Mouse (Mus musculus): ENCODE results near the gene Sdc1. TPM values are rescaled to one million over a fixed set of nuclear protein-coding genes. Genes with fewer than 3 reads are reported as not detected.

Sdc1 gene
- total RNA-seq, 2 experiments from 2014 or later, result 2.0 to 2.4 TPM

DNA sequence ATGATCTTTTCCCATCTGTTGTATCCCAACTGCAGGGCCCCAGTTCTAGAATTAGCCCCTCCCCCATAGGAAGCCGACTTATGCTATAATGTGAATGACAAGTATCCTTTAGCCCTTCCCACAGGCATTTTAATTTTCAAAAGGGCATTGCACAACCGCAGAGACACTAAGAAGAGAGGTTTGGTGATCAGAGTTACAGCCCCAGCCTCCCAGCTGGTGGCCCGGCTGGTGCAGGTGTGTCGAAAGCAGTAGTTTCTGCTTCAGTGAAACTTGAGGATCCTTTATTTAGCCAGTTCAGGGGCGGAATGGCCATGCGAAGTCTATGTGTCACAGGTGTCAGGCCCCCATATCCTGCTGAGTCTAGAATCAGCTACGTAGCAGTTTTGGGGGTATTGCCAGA, 10.0 kb downstream of the Sdc1 start:
- ATAC-seq (replicated peaks; ENCODE audit: low FRiP score, low TSS enrichment, poor library complexity, severe bottlenecking), result no peak

DNA sequence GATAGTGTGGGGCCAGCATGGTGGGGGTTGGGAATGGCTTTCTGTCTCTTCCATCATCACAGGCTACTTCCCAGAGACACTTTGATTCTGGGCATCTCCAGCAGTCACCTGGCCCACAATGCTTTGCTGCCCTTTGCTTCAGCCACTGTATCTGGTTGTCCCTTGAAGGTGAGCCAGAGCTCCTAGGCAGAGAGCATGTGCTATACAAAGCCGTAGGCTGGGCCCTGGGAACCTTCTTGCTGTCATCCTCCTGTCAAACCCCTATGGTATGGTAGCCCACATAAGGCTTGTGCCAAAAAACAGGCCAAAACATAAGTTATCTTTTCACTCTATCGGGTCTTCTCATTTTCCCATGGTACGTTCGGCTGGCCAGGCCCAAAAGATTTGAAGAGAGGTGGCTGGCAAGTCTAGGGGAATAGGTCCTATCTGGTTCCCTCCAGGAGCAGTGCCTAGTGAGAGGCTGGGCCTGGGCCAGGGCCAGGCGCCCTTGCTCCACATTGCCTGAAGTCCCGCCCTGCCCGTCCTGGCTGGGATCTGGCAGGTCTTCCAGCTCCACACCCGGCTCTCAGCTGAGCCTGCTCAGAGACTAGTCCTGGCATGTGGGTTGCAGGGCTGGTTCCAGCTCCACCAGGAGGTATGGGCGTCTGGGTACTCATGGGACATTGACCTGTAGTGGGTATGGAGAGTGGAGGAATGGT, 10.7 kb downstream of the Sdc1 start:
- ATAC-seq (replicated peaks; ENCODE audit: low FRiP score, low TSS enrichment, poor library complexity, severe bottlenecking), result no peak

DNA sequence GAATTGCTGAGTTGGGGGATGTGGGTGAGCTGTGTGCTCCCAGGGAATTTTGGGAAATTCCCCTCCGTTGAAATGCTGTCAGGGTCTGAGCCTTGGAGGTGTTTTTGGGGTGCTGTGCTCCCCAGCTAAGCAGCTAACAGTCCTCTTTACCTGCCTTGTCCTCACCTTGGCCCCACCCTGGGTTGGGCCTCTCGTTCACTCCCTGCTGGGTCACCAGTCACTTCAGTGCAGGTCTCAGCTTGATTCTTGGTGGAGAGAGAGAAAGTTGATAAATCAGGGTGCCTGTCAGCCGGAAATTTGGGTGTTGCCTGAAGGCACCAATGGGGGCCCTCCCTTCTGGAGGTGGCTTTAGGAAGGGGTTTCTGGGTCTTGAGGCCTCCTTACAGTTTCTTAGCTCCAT, 11.4 kb downstream of the Sdc1 start:
- no peak for ATAC-seq (replicated peaks; ENCODE audit: low FRiP score, low TSS enrichment, poor library complexity, severe bottlenecking)

DNA sequence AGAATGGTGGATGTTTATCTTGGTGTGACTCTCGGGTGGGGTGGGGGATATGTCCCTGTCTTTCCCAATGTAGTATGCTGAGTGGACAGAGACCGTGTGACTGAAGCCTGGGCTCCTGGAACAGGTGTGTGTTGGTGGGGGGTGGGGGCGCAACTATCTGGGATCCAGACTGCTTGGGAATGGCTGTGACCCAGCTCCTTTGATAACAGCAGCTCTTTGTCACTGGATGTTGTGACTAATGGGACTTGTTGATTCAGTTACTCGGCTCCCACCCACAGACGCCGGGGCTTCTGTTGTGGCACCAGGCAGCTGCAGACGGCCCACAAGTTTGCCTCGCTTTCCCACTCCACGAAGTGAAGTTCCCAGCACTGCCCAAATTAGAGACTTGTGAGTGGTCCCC, 13.1 kb downstream of the Sdc1 start:
- no peak for ATAC-seq (replicated peaks; ENCODE audit: low FRiP score, low TSS enrichment, poor library complexity, severe bottlenecking)

GRCm38 (mm10) chr12:8786476-8786875, 15.4 kb downstream of the Sdc1 start:
- ATAC-seq (replicated peaks; ENCODE audit: low FRiP score, low TSS enrichment, poor library complexity, severe bottlenecking), result no peak

DNA sequence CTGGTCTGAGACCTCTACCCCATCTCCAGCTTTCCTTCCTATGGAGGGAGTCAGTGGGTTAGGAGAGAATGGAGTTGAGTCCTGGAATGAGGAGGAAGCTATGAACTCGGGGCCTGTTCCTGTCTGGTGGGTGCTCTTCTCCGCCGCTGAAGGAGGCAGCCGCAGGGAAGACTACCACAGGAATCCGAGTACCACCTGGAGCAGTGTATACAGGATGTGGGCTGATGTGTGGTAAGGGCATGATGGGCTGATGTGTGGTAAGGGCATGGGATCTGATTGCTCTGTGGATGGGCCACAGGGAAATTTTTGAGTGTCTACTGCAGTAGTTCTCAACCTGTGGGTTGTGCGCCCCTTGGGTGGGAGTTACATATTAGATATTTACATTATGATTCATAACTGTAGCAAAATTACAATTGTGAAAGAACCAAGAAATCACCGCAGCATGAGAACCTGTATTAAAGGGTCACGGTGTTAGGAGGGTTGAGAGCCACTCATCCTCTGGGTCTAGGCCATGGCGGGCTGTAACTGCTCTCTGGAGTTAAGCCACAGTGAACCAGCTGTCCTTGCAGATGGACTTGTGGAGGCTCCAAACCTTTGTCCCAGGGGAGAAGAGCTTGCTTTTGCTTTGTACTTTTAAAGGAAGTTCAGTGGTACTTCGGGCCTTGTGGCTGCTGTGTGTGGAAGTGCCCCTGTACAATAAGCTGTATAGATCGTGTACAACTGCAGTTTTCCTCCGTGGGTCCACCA, 16.0 kb downstream of the Sdc1 start:
- ATAC-seq (replicated peaks; ENCODE audit: low FRiP score, low TSS enrichment, poor library complexity, severe bottlenecking), result no peak

DNA sequence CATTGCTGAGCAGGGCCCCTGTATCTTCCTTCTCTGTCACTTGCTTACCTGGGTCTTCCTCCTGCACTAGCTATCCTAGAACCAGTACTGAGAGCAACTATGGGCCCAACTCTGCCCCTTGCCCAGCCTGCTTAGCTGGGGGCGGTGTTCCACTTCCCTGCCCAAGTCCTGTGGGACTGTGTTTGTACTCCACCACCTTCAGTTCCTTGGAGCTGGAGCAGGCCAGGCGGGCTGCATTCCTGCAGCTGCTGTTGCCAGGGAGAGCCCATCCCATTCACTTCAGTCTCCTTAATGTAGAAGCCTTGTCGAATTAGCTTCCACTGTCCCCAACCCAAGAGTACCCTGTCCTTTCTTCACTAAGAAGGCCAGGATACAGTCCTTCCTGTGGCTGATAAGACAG, 17.3 kb downstream of the Sdc1 start:
- no peak for ATAC-seq (replicated peaks; ENCODE audit: low FRiP score, low TSS enrichment, poor library complexity, severe bottlenecking)

- no peak for ATAC-seq (replicated peaks; ENCODE audit: low FRiP score, low TSS enrichment, poor library complexity, severe bottlenecking)
These were observed 19.5 kb downstream of the Sdc1 start for GRCm38 (mm10) chr12:8790615-8791014.

DNA sequence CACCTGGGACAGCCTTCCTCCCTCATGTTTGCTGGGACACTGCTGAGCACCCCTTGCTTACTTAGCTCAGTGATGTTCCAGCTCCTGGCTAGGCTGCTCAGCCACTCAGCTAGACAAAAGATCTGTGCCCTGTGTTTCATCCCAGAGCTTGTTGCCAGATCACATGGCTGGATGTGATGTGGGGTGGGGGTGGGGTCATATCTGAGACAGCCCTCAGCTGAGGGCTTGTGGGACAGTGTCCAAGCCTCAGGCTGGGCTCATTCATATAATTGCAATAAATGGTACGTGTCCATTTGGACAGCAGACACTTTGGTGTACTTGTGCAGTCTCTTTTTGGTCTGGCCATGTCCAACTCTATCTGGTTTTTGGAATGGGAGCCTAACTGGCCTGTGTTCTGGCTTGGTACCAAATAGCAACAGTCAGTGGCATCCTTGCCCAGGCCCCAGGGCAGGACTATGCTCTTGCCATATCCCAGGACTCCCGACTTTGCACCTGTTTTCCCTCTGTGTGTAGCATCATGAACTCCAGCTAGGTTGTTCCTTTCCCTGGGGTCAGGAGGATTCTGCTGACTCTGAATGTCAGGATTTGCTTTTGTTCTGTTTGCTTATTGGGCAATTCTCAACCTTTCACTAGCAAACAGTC, 22.4 kb downstream of the Sdc1 start:
- no peak for ATAC-seq (replicated peaks; ENCODE audit: low FRiP score, low TSS enrichment, poor library complexity, severe bottlenecking)

DNA sequence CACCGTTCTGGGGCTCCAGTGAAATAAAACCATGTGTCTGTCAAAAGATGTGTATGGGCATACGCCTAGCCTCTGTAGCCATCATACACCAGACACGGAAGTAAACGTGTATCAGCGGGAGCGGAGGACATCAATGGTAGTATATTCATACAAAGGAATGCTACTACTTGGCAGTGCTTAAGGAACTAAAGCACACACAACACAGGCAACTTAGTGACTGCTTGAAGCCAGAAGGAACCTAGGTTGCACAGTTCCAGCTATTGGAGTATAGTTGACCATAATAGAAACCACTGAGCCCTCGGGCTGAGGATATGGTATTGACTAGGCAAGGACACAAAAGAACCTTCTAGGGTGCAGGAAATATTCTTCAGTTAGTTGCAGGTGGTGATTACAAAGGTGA, 26.8 kb downstream of the Sdc1 start:
- ATAC-seq (replicated peaks; ENCODE audit: low FRiP score, low TSS enrichment, poor library complexity, severe bottlenecking), result no peak

DNA sequence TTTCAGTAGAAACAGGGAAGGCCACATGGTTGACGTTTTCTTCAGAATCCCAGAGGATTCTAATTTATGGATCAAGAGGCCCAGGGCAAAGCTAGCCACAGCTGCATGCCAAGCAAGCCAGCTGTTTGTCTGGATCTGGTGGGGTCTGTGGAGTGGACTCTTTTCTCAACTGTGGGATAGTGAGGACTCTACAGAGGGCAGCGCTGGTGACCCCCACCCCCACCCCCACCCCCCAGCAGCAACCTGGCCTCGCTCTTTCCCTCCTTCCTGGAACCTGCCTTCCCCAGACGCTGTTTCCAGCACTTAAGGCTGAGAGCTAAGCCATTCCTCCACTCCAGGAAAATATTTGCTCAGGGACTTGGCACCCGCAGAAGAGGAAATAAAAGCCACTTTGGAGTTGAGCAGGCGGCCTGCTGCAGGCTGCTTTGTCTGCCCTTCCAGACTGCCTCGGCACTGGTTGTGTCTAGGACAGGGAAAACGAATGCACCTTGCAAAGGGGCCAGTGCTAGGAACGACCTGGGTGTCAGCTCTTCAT, 27.4 kb downstream of the Sdc1 start:
- ATAC-seq (replicated peaks; ENCODE audit: low FRiP score, low TSS enrichment, poor library complexity, severe bottlenecking), result no peak

GRCm38 (mm10) chr12:8803421-8804076, 32.4 kb downstream of the Sdc1 start:
- ATAC-seq (replicated peaks; ENCODE audit: low FRiP score, low TSS enrichment, poor library complexity, severe bottlenecking), result no peak

GRCm38 (mm10) chr12:8804077-8804456, 32.9 kb downstream of the Sdc1 start:
- ATAC-seq (replicated peaks; ENCODE audit: low FRiP score, low TSS enrichment, poor library complexity, severe bottlenecking), result no peak

DNA sequence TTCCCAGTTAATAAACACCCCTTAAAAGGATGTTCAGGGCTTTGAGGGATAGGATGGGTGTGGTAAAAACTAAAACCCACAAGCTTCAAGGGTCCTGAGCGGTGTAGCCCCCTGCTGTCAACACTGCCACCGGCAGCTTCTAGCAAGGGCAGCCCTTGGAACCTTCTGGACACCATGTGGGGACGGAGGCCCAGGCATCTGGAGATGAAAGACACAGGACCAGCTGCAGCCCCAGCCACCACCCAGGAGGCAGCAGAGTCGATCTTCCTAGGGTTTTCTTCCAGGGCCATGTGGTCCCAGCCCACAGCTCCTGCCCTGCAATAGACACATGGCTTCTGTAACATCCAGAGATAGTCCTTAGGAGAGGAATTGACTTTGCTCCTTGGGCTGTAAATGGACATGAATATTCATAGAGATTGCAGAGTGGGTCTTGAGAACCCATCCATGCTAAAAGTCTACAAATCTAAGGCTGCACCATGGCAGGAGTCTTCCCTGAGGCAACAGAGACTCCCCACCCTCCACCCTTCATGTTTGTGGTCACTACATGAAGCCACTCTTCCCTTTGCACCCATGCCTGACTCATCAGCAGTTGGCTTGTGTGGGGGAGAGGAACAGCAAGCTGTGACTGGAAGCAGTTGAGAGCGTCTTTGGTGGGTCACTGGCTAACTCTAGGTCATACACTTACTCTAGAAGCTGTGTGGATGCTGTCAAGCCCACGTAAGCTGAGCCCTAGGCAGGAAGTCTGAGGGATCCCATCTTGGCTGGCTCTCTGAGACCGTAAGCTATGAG, 34.0 kb downstream of the Sdc1 start:
- no peak for ATAC-seq (replicated peaks; ENCODE audit: low FRiP score, low TSS enrichment, poor library complexity, severe bottlenecking)

- ATAC-seq (replicated peaks; ENCODE audit: low FRiP score, low TSS enrichment, poor library complexity, severe bottlenecking), result no peak
These were observed 38.0 kb downstream of the Sdc1 start for GRCm38 (mm10) chr12:8809086-8809485.

GRCm38 (mm10) chr12:8809626-8810025, 38.5 kb downstream of the Sdc1 start:
- ATAC-seq (replicated peaks; ENCODE audit: low FRiP score, low TSS enrichment, poor library complexity, severe bottlenecking), result no peak

DNA sequence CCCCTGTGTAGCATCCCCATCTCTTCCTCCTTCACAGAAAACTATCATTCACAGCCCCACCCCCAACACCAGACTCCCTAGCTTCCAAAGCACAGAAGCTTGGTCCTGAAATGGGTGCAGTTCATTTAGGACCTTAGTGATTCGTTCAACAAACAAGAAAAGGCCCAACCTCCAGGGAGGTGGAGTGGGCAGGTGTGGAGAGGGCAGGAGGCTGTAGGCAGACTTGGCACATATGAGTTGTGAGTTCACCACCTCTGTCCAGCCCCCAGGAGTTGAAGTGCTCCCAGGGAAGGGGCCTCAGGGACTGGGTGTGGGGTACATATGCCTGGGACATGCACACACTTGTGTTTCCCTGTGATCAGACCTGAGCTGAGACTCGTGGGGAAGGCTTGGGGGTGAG, 39.8 kb downstream of the Sdc1 start:
- no peak for ATAC-seq (replicated peaks; ENCODE audit: low FRiP score, low TSS enrichment, poor library complexity, severe bottlenecking)

DNA sequence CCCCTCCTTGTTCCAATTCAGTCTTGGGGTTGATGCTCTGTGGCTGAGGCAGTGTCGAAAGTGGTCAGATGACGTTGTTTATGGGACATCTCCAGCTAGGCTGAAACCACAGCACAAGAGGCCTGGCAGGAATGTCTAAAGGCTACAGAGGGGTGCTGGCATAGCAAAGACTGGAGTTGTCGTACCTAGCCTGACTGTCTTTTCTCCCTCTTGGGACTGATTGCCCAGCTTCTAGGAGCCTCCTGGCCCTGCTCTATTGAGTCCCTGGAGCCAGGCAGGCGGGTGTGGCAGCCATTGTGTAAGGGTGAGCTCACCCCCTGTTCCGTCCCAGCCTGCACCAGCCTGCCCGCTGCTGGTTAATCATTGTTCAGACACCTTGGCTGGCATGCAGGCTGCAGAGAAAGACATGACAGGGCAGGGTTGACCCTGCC, 40.3 kb downstream of the Sdc1 start:
- no peak for ATAC-seq (replicated peaks; ENCODE audit: low FRiP score, low TSS enrichment, poor library complexity, severe bottlenecking)

- no peak for ATAC-seq (replicated peaks; ENCODE audit: low FRiP score, low TSS enrichment, poor library complexity, severe bottlenecking)
These were observed 40.9 kb downstream of the Sdc1 start for GRCm38 (mm10) chr12:8811894-8812560.
